ENCODE assay signal across 31 mouse cellular contexts in genomic region chr17:58937533-58937932, GRCm38 (mm10). TPM values are rescaled to one million over a fixed set of nuclear protein-coding genes. Genes with fewer than 3 reads are reported as not detected.
A peak's percentile ranks its signal among the peaks of the same experiment; 100 is the strongest.
DNase-seq lines count a peak whose midpoint lies in the region; ATAC-seq and TF ChIP-seq lines count a peak whose summit lies in the region.
"Had no signal": no experiment of that assay in that cellular context is flagged by ENCODE, and none has a peak within 500 bp of the region (broad histone marks: within the 10 kb centered on the region; RNA-seq: fewer than 3 reads in every experiment).

No protein-coding gene starts in this region.

- TF ChIP-seq CTCF in forebrain, postnatal 0 days (IDR thresholded peaks at IDR 0.05; ENCODE audit: low read depth): no peak

- whole genome bisulfite sequencing in forebrain, embryonic 13.5 days: 11% methylated on average over 4 of the region's 4 CpGs
- 17% methylated on average over 4 of the region's 4 CpGs for WGBS in forebrain, embryonic 12.5 days
- WGBS in midbrain, embryonic 10.5 days: 72% methylated on average over 4 of the region's 4 CpGs
- 55% methylated on average over 4 of the region's 4 CpGs for WGBS in midbrain, embryonic 14.5 days
- 8% methylated on average over 4 of the region's 4 CpGs for WGBS in forebrain, postnatal 0 days

- ATAC-seq in forebrain, embryonic 13.5 days: peak; percentile 57; the same call in 1 of the 2 replicates
- ATAC-seq in forebrain, embryonic 12.5 days (ENCODE audit: low FRiP score): no peak
- ATAC-seq in midbrain, embryonic 14.5 days (ENCODE audit: low FRiP score, low TSS enrichment): no peak
- no peak for ATAC-seq in forebrain, postnatal 0 days
- ATAC-seq: inflammation-experienced regulatory T-cells, adult 6 months; midbrain, embryonic 13.5 days had no signal

- H3K4me3 ChIP-seq in forebrain, embryonic 13.5 days: no peak overlapping the region
- no peak overlapping the region for H3K4me3 ChIP-seq in forebrain, embryonic 12.5 days (replicated peaks)
- H3K4me3 ChIP-seq in midbrain, embryonic 10.5 days: no peak overlapping the region
- H3K4me3 ChIP-seq in midbrain, embryonic 14.5 days (replicated peaks; ENCODE audit: low read depth, low read length): no peak overlapping the region
- H3K4me3 ChIP-seq in forebrain, postnatal 0 days (ENCODE audit: low read depth, low read length): no peak overlapping the region
- H3K4me3 ChIP-seq: gastrocnemius, adult 2 months; heart, adult 2 months; heart, embryonic 13.5 days; hindbrain, embryonic 15.5 days; kidney, embryonic 15.5 days; limb, embryonic 10.5 days; limb, embryonic 15.5 days; midbrain, embryonic 13.5 days had no signal

- H3K36me3 ChIP-seq in forebrain, embryonic 13.5 days (ENCODE audit: poor library complexity, severe bottlenecking): no peaks in the 10 kb centered on the region
- no peaks in the 10 kb centered on the region for H3K36me3 ChIP-seq in forebrain, embryonic 12.5 days (replicated peaks)
- H3K36me3 ChIP-seq in midbrain, embryonic 10.5 days: no peaks in the 10 kb centered on the region
- H3K36me3 ChIP-seq in midbrain, embryonic 14.5 days (ENCODE audit: control insufficient read depth, insufficient read depth, low read length): no peaks in the 10 kb centered on the region
- no peaks in the 10 kb centered on the region for H3K36me3 ChIP-seq in forebrain, postnatal 0 days (ENCODE audit: insufficient read depth)
- H3K36me3 ChIP-seq: G1E; heart, embryonic 13.5 days; hindbrain, embryonic 15.5 days; kidney, embryonic 15.5 days; limb, embryonic 10.5 days; limb, embryonic 15.5 days; midbrain, embryonic 13.5 days had no signal

- no peak for DNase-seq in midbrain, embryonic 10.5 days (ENCODE audit: low spot score)
- no peak for DNase-seq in midbrain, embryonic 14.5 days
- peak; percentile 7 for DNase-seq in forebrain, postnatal 0 days
- DNase-seq in adrenal gland, postnatal 4 days (ENCODE audit: low spot score in 2 of 2): no peak
- DNase-seq in urinary bladder, postnatal 10 days (ENCODE audit: low spot score): no peak
- no peak for DNase-seq in lung, postnatal 36 days
- DNase-seq: adrenal gland, postnatal 25 days; cerebellum, adult 8-10 months; cerebellum, postnatal 25 days; gastrocnemius, adult 2 months; heart, adult 2 months; heart, postnatal 10 days; kidney, adult 11 months; kidney, postnatal 25 days; lung, embryonic 14.5 days; lung, postnatal 14 days had no signal

- peaks cover 22% of the 10 kb centered on the region for H3K4me1 ChIP-seq in forebrain, embryonic 13.5 days
- peaks cover 5% of the 10 kb centered on the region for H3K4me1 ChIP-seq in forebrain, embryonic 12.5 days
- H3K4me1 ChIP-seq in midbrain, embryonic 10.5 days: peaks cover 22% of the 10 kb centered on the region
- 0 out of 2 replicates have a peak, but pooled peaks cover 4% of the 10 kb centered on the region for H3K4me1 ChIP-seq in midbrain, embryonic 14.5 days (ENCODE audit: control insufficient read depth, insufficient read depth, low read length)
- H3K4me1 ChIP-seq in forebrain, postnatal 0 days (ENCODE audit: insufficient read depth): no peaks in the 10 kb centered on the region
- H3K4me1 ChIP-seq: heart, embryonic 13.5 days; hindbrain, embryonic 15.5 days; limb, embryonic 10.5 days; limb, embryonic 15.5 days had no signal

- no peak overlapping the region for H3K27ac ChIP-seq in forebrain, embryonic 13.5 days
- H3K27ac ChIP-seq in forebrain, embryonic 12.5 days: no peak overlapping the region
- H3K27ac ChIP-seq in midbrain, embryonic 10.5 days (replicated peaks): peak overlapping the region; percentile 23; the same call in 1 of the 2 replicates
- no peak overlapping the region for H3K27ac ChIP-seq in midbrain, embryonic 14.5 days (replicated peaks; ENCODE audit: low read depth, low read length)
- H3K27ac ChIP-seq in forebrain, postnatal 0 days (ENCODE audit: low read depth, low read length): no peak overlapping the region
- H3K27ac ChIP-seq: gastrocnemius, adult 2 months; heart, adult 2 months; heart, embryonic 13.5 days; hindbrain, embryonic 15.5 days; kidney, embryonic 15.5 days; limb, embryonic 10.5 days; limb, embryonic 15.5 days; midbrain, embryonic 13.5 days had no signal

- no peaks in the 10 kb centered on the region for H3K27me3 ChIP-seq in forebrain, embryonic 13.5 days
- H3K27me3 ChIP-seq in forebrain, embryonic 12.5 days: no peaks in the 10 kb centered on the region
- no peaks in the 10 kb centered on the region for H3K27me3 ChIP-seq in midbrain, embryonic 10.5 days (ENCODE audit: low read depth, poor library complexity, severe bottlenecking)
- H3K27me3 ChIP-seq in midbrain, embryonic 14.5 days (ENCODE audit: control insufficient read depth, insufficient read depth, low read length): no peaks in the 10 kb centered on the region
- H3K27me3 ChIP-seq in forebrain, postnatal 0 days (ENCODE audit: insufficient read depth, low read length): no peaks in the 10 kb centered on the region
- H3K27me3 ChIP-seq: heart, embryonic 13.5 days; hindbrain, embryonic 15.5 days; kidney, embryonic 15.5 days; limb, embryonic 15.5 days; midbrain, embryonic 13.5 days had no signal

- no peak overlapping the region for H3K4me2 ChIP-seq in forebrain, embryonic 13.5 days
- no peak overlapping the region for H3K4me2 ChIP-seq in forebrain, embryonic 12.5 days
- no peak overlapping the region for H3K4me2 ChIP-seq in midbrain, embryonic 14.5 days (ENCODE audit: low read length)
- no peak overlapping the region for H3K4me2 ChIP-seq in forebrain, postnatal 0 days (ENCODE audit: low read depth)
- H3K4me2 ChIP-seq: heart, embryonic 13.5 days; hindbrain, embryonic 15.5 days; kidney, embryonic 15.5 days; limb, embryonic 15.5 days; lung, embryonic 14.5 days; midbrain, embryonic 13.5 days had no signal

- no peaks in the 10 kb centered on the region for H3K9me3 ChIP-seq in forebrain, embryonic 13.5 days (replicated peaks)
- no peaks in the 10 kb centered on the region for H3K9me3 ChIP-seq in forebrain, embryonic 12.5 days
- no peaks in the 10 kb centered on the region for H3K9me3 ChIP-seq in midbrain, embryonic 10.5 days (replicated peaks)
- no peaks in the 10 kb centered on the region for H3K9me3 ChIP-seq in midbrain, embryonic 14.5 days (ENCODE audit: control insufficient read depth, low read length)
- no peaks in the 10 kb centered on the region for H3K9me3 ChIP-seq in forebrain, postnatal 0 days (ENCODE audit: low read length)
- H3K9me3 ChIP-seq: heart, embryonic 13.5 days; hindbrain, embryonic 15.5 days; kidney, embryonic 15.5 days; limb, embryonic 10.5 days; limb, embryonic 15.5 days; midbrain, embryonic 13.5 days had no signal

- no peak overlapping the region for H3K9ac ChIP-seq in forebrain, embryonic 13.5 days
- H3K9ac ChIP-seq in forebrain, embryonic 12.5 days: no peak overlapping the region
- no peak overlapping the region for H3K9ac ChIP-seq in midbrain, embryonic 14.5 days (replicated peaks; ENCODE audit: low read length)
- no peak overlapping the region for H3K9ac ChIP-seq in forebrain, postnatal 0 days
- H3K9ac ChIP-seq: heart, embryonic 13.5 days; hindbrain, embryonic 15.5 days; kidney, embryonic 15.5 days; limb, embryonic 15.5 days; lung, embryonic 14.5 days; midbrain, embryonic 13.5 days had no signal

RNA-seq across cellular contexts. Expression of gene Pdzph1, which starts 53.6 kb away (rescaled TPM):
- 13.1 and 13.4 TPM in 2 replicates for polyA plus RNA-seq in forebrain, embryonic 13.5 days (2015; fragmentation: Nextera tagmentation; extraction: Ambion mirVana)
- 13.8 and 18.8 TPM in 2 replicates for polyA plus RNA-seq in forebrain, embryonic 12.5 days (2016; fragmentation: Nextera tagmentation; extraction: Ambion mirVana)
- polyA plus RNA-seq in midbrain, embryonic 10.5 days (2016; fragmentation: Nextera tagmentation; extraction: Ambion mirVana): 32.3 and 35.5 TPM in 2 replicates
- polyA plus RNA-seq in midbrain, embryonic 14.5 days (2014; fragmentation: Nextera tagmentation; extraction: Ambion mirVana): 5.0 and 9.6 TPM in 2 replicates
- 2.3 and 5.3 TPM in 2 replicates for total RNA-seq in forebrain, postnatal 0 days (2014; rRNA removed)
- polyA plus RNA-seq in forebrain, postnatal 0 days (2015; fragmentation: Nextera tagmentation; extraction: Ambion mirVana): 6.9 and 8.3 TPM in 2 replicates
- under 1 TPM; 0.54 to 0.67 TPM for total RNA-seq in adrenal gland, postnatal 4 days (2021)
- total RNA-seq: adrenal gland, adult 18-20 months; adrenal gland, postnatal 25 days; gastrocnemius, adult 2 months; gastrocnemius, postnatal 4 days; heart, adult 2 months; heart, postnatal 10 days; hematopoietic stem cell, adult 5-6 weeks; megakaryocyte, adult 5-6 weeks; monocyte, adult 5-6 weeks had no signal
- polyA plus RNA-seq: G1E; heart, adult 2 months; heart, embryonic 13.5 days; inflammation-experienced regulatory T-cells, adult 6 months; kidney, embryonic 15.5 days; limb, embryonic 10.5 days; limb, embryonic 15.5 days; lung, embryonic 14.5 days had no signal
